Mouse (Mus musculus): ENCODE results near the gene Ces2e.

GRCm38 (mm10) chr8:104901746-104902145, 24.3 kb upstream of the Ces2e start:
- TF ChIP-seq POLR2A (IDR thresholded peaks at IDR 0.05; ENCODE audit: borderline replicate concordance, extremely low read depth, insufficient read depth, insufficient read length, poor library complexity, severe bottlenecking) = no peak
- TF ChIP-seq CTCF (IDR thresholded peaks at IDR 0.05; ENCODE audit: borderline replicate concordance, extremely low read depth, insufficient read depth, insufficient read length) = no peak

Measured in brain, embryonic 14.5 days (tissue).